In genomic region chr3:51701950-51702349, GRCm38 (mm10) we compare ENCODE assay signal across 8 mouse cellular contexts. TPM values are rescaled to one million over a fixed set of nuclear protein-coding genes. Genes with fewer than 3 reads are reported as not detected.
DNase-seq lines count a peak whose midpoint lies in the region; ATAC-seq and TF ChIP-seq lines count a peak whose summit lies in the region.

No protein-coding gene starts in this region.

- TF ChIP-seq RAD21 in CH12.LX (IDR thresholded peaks at IDR 0.05; ENCODE audit: low read depth, low read length): no peak

- no peaks in the 10 kb centered on the region for H3K79me2 ChIP-seq in CH12.LX (replicated peaks; ENCODE audit: control insufficient read depth, extremely low read depth, insufficient read depth, poor library complexity, severe bottlenecking)

- H3K36me3 ChIP-seq in heart, embryonic 10.5 days: no peaks in the 10 kb centered on the region
- H3K36me3 ChIP-seq in CH12.LX (replicated peaks in 1 of 2; ENCODE audit: control insufficient read depth in 1 of 2, insufficient read depth in 1 of 2, low read length in 1 of 2): no peaks in the 10 kb centered on the region
- no peaks in the 10 kb centered on the region for H3K36me3 ChIP-seq in embryonic facial prominence, embryonic 12.5 days
- H3K36me3 ChIP-seq in intestine, embryonic 14.5 days (ENCODE audit: control insufficient read depth, insufficient read depth, low read length): no peaks in the 10 kb centered on the region
- H3K36me3 ChIP-seq in midbrain, postnatal 0 days (ENCODE audit: insufficient read depth, low read length): no peaks in the 10 kb centered on the region

- H3K9ac ChIP-seq in CH12.LX (ENCODE audit: insufficient read depth, low read depth): no peak overlapping the region
- H3K9ac ChIP-seq in embryonic facial prominence, embryonic 12.5 days: peak overlapping the region; percentile 24
- H3K9ac ChIP-seq in intestine, embryonic 14.5 days (ENCODE audit: low read length): peak overlapping the region; percentile 39
- peak overlapping the region; percentile 52 for H3K9ac ChIP-seq in midbrain, postnatal 0 days (replicated peaks; ENCODE audit: low read length, poor library complexity, severe bottlenecking)

- H3K4me2 ChIP-seq in CH12.LX (ENCODE audit: insufficient read depth, low read depth, poor library complexity, severe bottlenecking): peak overlapping the region; percentile 86
- peak overlapping the region; percentile 49 for H3K4me2 ChIP-seq in embryonic facial prominence, embryonic 12.5 days (replicated peaks)
- peak overlapping the region; percentile 59 for H3K4me2 ChIP-seq in intestine, embryonic 14.5 days (ENCODE audit: low read length)
- peak overlapping the region; percentile 49 for H3K4me2 ChIP-seq in midbrain, postnatal 0 days (ENCODE audit: low read depth, low read length, poor library complexity, severe bottlenecking)

- dilution Hi-C loops in CH12.LX (cut with MboI; ENCODE audit: extremely low pct_ligation_motif_present, extremely low pct_unique_long_range_greater_than_20kb, low sequenced_read_pairs): no loop called here

- no peaks in the 10 kb centered on the region for H3K9me3 ChIP-seq in heart, embryonic 10.5 days
- H3K9me3 ChIP-seq in CH12.LX (replicated peaks; ENCODE audit: low read length): peaks cover 3% of the 10 kb centered on the region
- H3K9me3 ChIP-seq in embryonic facial prominence, embryonic 12.5 days: no peaks in the 10 kb centered on the region
- H3K9me3 ChIP-seq in intestine, embryonic 14.5 days (ENCODE audit: control insufficient read depth, low read length): no peaks in the 10 kb centered on the region
- H3K9me3 ChIP-seq in midbrain, postnatal 0 days (ENCODE audit: low read length): no peaks in the 10 kb centered on the region

- 11% methylated on average over 13 of the region's 13 CpGs for WGBS in heart, embryonic 10.5 days
- WGBS in embryonic facial prominence, embryonic 12.5 days: 4% methylated on average over 13 of the region's 13 CpGs
- WGBS in intestine, embryonic 14.5 days: 12% methylated on average over 13 of the region's 13 CpGs
- 6% methylated on average over 13 of the region's 13 CpGs for WGBS in midbrain, postnatal 0 days

- H3K27ac ChIP-seq in heart, embryonic 10.5 days: peak overlapping the region; percentile 87
- no peak overlapping the region for H3K27ac ChIP-seq in CH12.LX (ENCODE audit: insufficient read depth, low read depth)
- H3K27ac ChIP-seq in embryonic facial prominence, embryonic 12.5 days: peak overlapping the region; percentile 91
- H3K27ac ChIP-seq in intestine, embryonic 14.5 days (ENCODE audit: low read depth): peak overlapping the region; percentile 75
- H3K27ac ChIP-seq in midbrain, postnatal 0 days (ENCODE audit: low read depth, low read length): peak overlapping the region; percentile 89

- no peaks in the 10 kb centered on the region for H3K27me3 ChIP-seq in heart, embryonic 10.5 days (ENCODE audit: insufficient read depth, poor library complexity, severe bottlenecking)
- no peaks in the 10 kb centered on the region for H3K27me3 ChIP-seq in CH12.LX (replicated peaks)
- no peaks in the 10 kb centered on the region for H3K27me3 ChIP-seq in embryonic facial prominence, embryonic 12.5 days
- H3K27me3 ChIP-seq in intestine, embryonic 14.5 days (replicated peaks; ENCODE audit: control insufficient read depth, insufficient read depth, low read length): no peaks in the 10 kb centered on the region
- no peaks in the 10 kb centered on the region for H3K27me3 ChIP-seq in midbrain, postnatal 0 days (ENCODE audit: insufficient read depth, low read length)

- in situ Hi-C loops in CH12.LX (cut with MboI; ENCODE audit: low pct_ligation_motif_present, low pct_unique_long_range_greater_than_20kb, low sequenced_read_pairs): loop anchor here (5.0 to 25.0 kb wide), 3 partner anchors 310 to 543 kb away; no protein-coding TSS in a partner anchor

- intact Hi-C loops in heart, postnatal 25 days (cut with DNase I): loop anchor here (2.0 to 5.0 kb wide), 6 partner anchors 40 to 541 kb away; partner anchors contain the start of gene Maml3

- no peak for TF ChIP-seq POLR2A in CH12.LX (IDR thresholded peaks at IDR 0.05; ENCODE audit: low read depth, low read length)

- no peak for TF ChIP-seq EP300 in CH12.LX (IDR thresholded peaks at IDR 0.05; ENCODE audit: low read length)

- peak; percentile 81 for DNase-seq in heart, embryonic 10.5 days (ENCODE audit: low spot score)
- DNase-seq in heart, postnatal 25 days (ENCODE audit: low spot score): no peak
- no peak for DNase-seq in CH12.LX (ENCODE audit: extremely low read depth)
- DNase-seq in intestine, embryonic 14.5 days (ENCODE audit: low spot score): peak; percentile 70
- peak; percentile 60 for DNase-seq in midbrain, postnatal 0 days (ENCODE audit: low spot score)
- DNase-seq in gastrocnemius, adult 18-20 months (ENCODE audit: low spot score): no peak
- no peak for DNase-seq in adrenal gland, postnatal 36 days

- TF ChIP-seq CTCF in CH12.LX (conservative IDR thresholded peaks at IDR 0.05 in 1 of 2, IDR thresholded peaks at IDR 0.05 in 1 of 2; ENCODE audit: low read depth in 2 of 2, low read length in 2 of 2): no peak
- no peak for TF ChIP-seq CTCF in midbrain, postnatal 0 days (IDR thresholded peaks at IDR 0.05)

- ATAC-seq in embryonic facial prominence, embryonic 12.5 days (ENCODE audit: insufficient number of reproducible peaks, insufficient read depth, low FRiP score, low TSS enrichment): peak; percentile 68
- ATAC-seq in intestine, embryonic 14.5 days (replicated peaks; ENCODE audit: low FRiP score, low TSS enrichment, low read depth): peak; percentile 73
- ATAC-seq in midbrain, postnatal 0 days (ENCODE audit: low FRiP score): peak; percentile 72; the same call in 1 of the 2 replicates

- peak overlapping the region; percentile 47 for H3K4me3 ChIP-seq in heart, embryonic 10.5 days
- no peak overlapping the region for H3K4me3 ChIP-seq in CH12.LX (replicated peaks in 1 of 3; ENCODE audit: low read depth in 2 of 3, low read length in 2 of 3, poor library complexity in 1 of 3)
- H3K4me3 ChIP-seq in embryonic facial prominence, embryonic 12.5 days: peak overlapping the region; percentile 18
- peak overlapping the region; percentile 35; the same call in 1 of the 2 replicates for H3K4me3 ChIP-seq in intestine, embryonic 14.5 days (ENCODE audit: low read depth, low read length)
- peak overlapping the region; percentile 21 for H3K4me3 ChIP-seq in midbrain, postnatal 0 days (ENCODE audit: low read depth, low read length)

- peaks cover 23% of the 10 kb centered on the region for H3K4me1 ChIP-seq in heart, embryonic 10.5 days
- H3K4me1 ChIP-seq in CH12.LX (ENCODE audit: control insufficient read depth in 1 of 2, insufficient read depth in 2 of 2): peaks cover 2 to 16% of the 10 kb centered on the region in 2 experiments; a peak in 2 of 4 replicates
- peaks cover 31% of the 10 kb centered on the region for H3K4me1 ChIP-seq in embryonic facial prominence, embryonic 12.5 days
- H3K4me1 ChIP-seq in intestine, embryonic 14.5 days (replicated peaks; ENCODE audit: control insufficient read depth, insufficient read depth, low read length): peaks cover 25% of the 10 kb centered on the region
- peaks cover 9% of the 10 kb centered on the region for H3K4me1 ChIP-seq in midbrain, postnatal 0 days (ENCODE audit: insufficient read depth, low read length)

TF ChIP-seq in CH12.LX, 34 proteins besides CTCF, POLR2A, EP300 and RAD21:
- no peak for TF ChIP-seq NRF1 (IDR thresholded peaks at IDR 0.05; ENCODE audit: low read depth, low read length)
- TF ChIP-seq TCF12 (IDR thresholded peaks at IDR 0.05; ENCODE audit: low read depth, low read length): no peak
- no peak for TF ChIP-seq NELFE (IDR thresholded peaks at IDR 0.05; ENCODE audit: low read depth, low read length)
- no peak for TF ChIP-seq PAX5 (IDR thresholded peaks at IDR 0.05; ENCODE audit: low read length)
- no peak for TF ChIP-seq SMC3 (IDR thresholded peaks at IDR 0.05; ENCODE audit: low read depth, low read length)
- no peak for TF ChIP-seq JUND (conservative IDR thresholded peaks at IDR 0.05; ENCODE audit: low read depth, low read length)
- no peak for TF ChIP-seq CHD1 (IDR thresholded peaks at IDR 0.05; ENCODE audit: low read depth, low read length)
- TF ChIP-seq POLR2AphosphoS2 (IDR thresholded peaks at IDR 0.05; ENCODE audit: low read depth, low read length): no peak

RNA-seq across cellular contexts. Expression of gene Mgst2, which starts 41.8 kb away (rescaled TPM):
- 1.1 and 4.1 TPM in 2 replicates for polyA plus RNA-seq in heart, embryonic 10.5 days (2016; fragmentation: Nextera tagmentation; extraction: Ambion mirVana)
- total RNA-seq in heart, postnatal 25 days (2021): under 1 TPM; 0.48 to 0.60 TPM
- 48.8 and 51.4 TPM in 2 replicates for total RNA-seq in CH12.LX (2012; rRNA removed)
- 62.7 and 76.0 TPM in 2 replicates for total RNA-seq in CH12.LX (2014; rRNA removed)
- polyA plus RNA-seq in CH12.LX (2012; ENCODE audit: insufficient read length, low read depth): 131 and 147 TPM in 2 replicates
- polyA plus RNA-seq in embryonic facial prominence, embryonic 12.5 days (2016; fragmentation: Nextera tagmentation; extraction: Ambion mirVana): 1.3 and 1.7 TPM in 2 replicates
- 13.8 and 15.5 TPM in 2 replicates for polyA plus RNA-seq in intestine, embryonic 14.5 days (2014; fragmentation: Nextera tagmentation; extraction: Ambion mirVana)
- 0.16 TPM in 1 of 2 replicates, not detected in the other for total RNA-seq in midbrain, postnatal 0 days (2014; rRNA removed)
- polyA plus RNA-seq in midbrain, postnatal 0 days (2015; fragmentation: Nextera tagmentation; extraction: Ambion mirVana): 0.58 and 1.3 TPM in 2 replicates
- under 1 TPM in 1 of 2 experiments, not detected in 1; 0.37 TPM for total RNA-seq in gastrocnemius, adult 18-20 months (2021)
- 100 to 1,000 TPM; 162 to 243 TPM for total RNA-seq in adrenal gland, postnatal 36 days (2021)

Comparison
In these comparisons a context has a peak if more than half of its experiments do, and no peak if none do; other contexts are left out.
1. DNase-seq: peak in heart, embryonic 10.5 days (single experiment), intestine, embryonic 14.5 days (single experiment) and midbrain, postnatal 0 days (single experiment); none in heart, postnatal 25 days (single experiment), CH12.LX (single experiment), gastrocnemius, adult 18-20 months (single experiment) and adrenal gland, postnatal 36 days (0 of 2).
2. H3K4me3 ChIP-seq: peak in heart, embryonic 10.5 days (single experiment), embryonic facial prominence, embryonic 12.5 days (single experiment), intestine, embryonic 14.5 days (single experiment) and midbrain, postnatal 0 days (single experiment); none in CH12.LX (0 of 3).
3. RNA of gene Mgst2, which starts 41.8 kb away (total RNA-seq): 162 to 243 TPM in adrenal gland, postnatal 36 days and 48.8 to 76.0 TPM in CH12.LX; 0.48 to 0.60 TPM in heart, postnatal 25 days, 0.37 TPM in gastrocnemius, adult 18-20 months and 0.16 TPM in midbrain, postnatal 0 days; every median in the first group is over 10 times any median in the second.
4. Peak in every context shown above with its lines, with median percentiles within 50 percentile points of each other: H3K4me2 ChIP-seq and ATAC-seq.